11 mouse cellular contexts compared by ENCODE assay signal in the genomic region with DNA sequence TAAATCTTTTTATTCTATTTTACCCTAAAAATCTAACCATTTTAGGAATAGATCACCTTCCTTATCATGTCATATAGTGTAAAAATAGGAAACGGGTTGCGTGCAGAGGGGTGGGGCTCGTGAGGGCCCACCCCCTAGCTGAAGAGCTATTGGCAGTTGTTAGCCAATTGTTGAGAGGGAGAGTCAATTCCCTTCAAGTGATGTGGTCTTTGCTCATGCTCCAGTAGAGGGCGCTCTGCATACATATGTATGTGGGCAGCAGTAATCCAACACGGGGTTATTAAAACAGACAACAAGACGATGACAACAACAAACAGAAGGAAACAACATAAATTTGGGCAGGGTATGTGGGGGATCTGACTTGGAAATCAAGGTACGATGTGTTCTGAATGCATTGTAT. TPM values are rescaled to one million over a fixed set of nuclear protein-coding genes. Genes with fewer than 3 reads are reported as not detected.
A peak's percentile ranks its signal among the peaks of the same experiment; 100 is the strongest.
DNase-seq lines count a peak whose midpoint lies in the region; ATAC-seq and TF ChIP-seq lines count a peak whose summit lies in the region.
"Had no signal": no experiment of that assay in that cellular context is flagged by ENCODE, and none has a peak within 500 bp of the region (broad histone marks: within the 10 kb centered on the region; RNA-seq: fewer than 3 reads in every experiment).

No protein-coding gene starts in this region.

- no peak overlapping the region for H3K9ac ChIP-seq in forebrain, postnatal 0 days
- H3K9ac ChIP-seq in forebrain, embryonic 15.5 days (replicated peaks), result no peak overlapping the region
- H3K9ac ChIP-seq: heart, embryonic 15.5 days; midbrain, embryonic 12.5 days; stomach, embryonic 15.5 days had no signal

- no peak overlapping the region for H3K4me3 ChIP-seq in forebrain, postnatal 0 days (ENCODE audit: low read depth, low read length)
- H3K4me3 ChIP-seq in forebrain, embryonic 15.5 days, result no peak overlapping the region
- H3K4me3 ChIP-seq: heart, embryonic 15.5 days; midbrain, embryonic 12.5 days; stomach, embryonic 15.5 days had no signal

- no peak for DNase-seq in forebrain, postnatal 0 days
- DNase-seq in thymus, postnatal 0 days (ENCODE audit: low spot score), result peak; percentile 17
- DNase-seq in thymus, adult 18-20 months, result no peak
- DNase-seq in spleen, postnatal 14 days (ENCODE audit: low spot score in 2 of 2), result no peak
- no peak for DNase-seq in heart, adult 8-10 months (ENCODE audit: low spot score)
- DNase-seq in frontal cortex, postnatal 14 days (ENCODE audit: low spot score in 2 of 2), result no peak

- TF ChIP-seq CTCF in forebrain, postnatal 0 days (IDR thresholded peaks at IDR 0.05; ENCODE audit: low read depth), result 0 out of 2 replicates have a peak, but pooled peaks have one; percentile 6

- H3K4me1 ChIP-seq in forebrain, postnatal 0 days (ENCODE audit: insufficient read depth), result no peaks in the 10 kb centered on the region
- H3K4me1 ChIP-seq in forebrain, embryonic 15.5 days, result no peaks in the 10 kb centered on the region
- H3K4me1 ChIP-seq: heart, embryonic 15.5 days; midbrain, embryonic 12.5 days; stomach, embryonic 15.5 days had no signal

- no peak overlapping the region for H3K4me2 ChIP-seq in forebrain, postnatal 0 days (ENCODE audit: low read depth)
- H3K4me2 ChIP-seq in forebrain, embryonic 15.5 days (replicated peaks), result no peak overlapping the region
- H3K4me2 ChIP-seq: heart, embryonic 15.5 days; midbrain, embryonic 12.5 days; stomach, embryonic 15.5 days had no signal

- H3K9me3 ChIP-seq in forebrain, postnatal 0 days (ENCODE audit: low read length), result no peaks in the 10 kb centered on the region
- no peaks in the 10 kb centered on the region for H3K9me3 ChIP-seq in forebrain, embryonic 15.5 days
- H3K9me3 ChIP-seq: heart, embryonic 15.5 days; midbrain, embryonic 12.5 days; stomach, embryonic 15.5 days had no signal

- no peaks in the 10 kb centered on the region for H3K27me3 ChIP-seq in forebrain, postnatal 0 days (ENCODE audit: insufficient read depth, low read length)
- no peaks in the 10 kb centered on the region for H3K27me3 ChIP-seq in forebrain, embryonic 15.5 days
- H3K27me3 ChIP-seq: heart, embryonic 15.5 days; midbrain, embryonic 12.5 days; stomach, embryonic 15.5 days had no signal

- H3K36me3 ChIP-seq in forebrain, postnatal 0 days (ENCODE audit: insufficient read depth), result no peaks in the 10 kb centered on the region
- no peaks in the 10 kb centered on the region for H3K36me3 ChIP-seq in forebrain, embryonic 15.5 days
- H3K36me3 ChIP-seq: heart, embryonic 15.5 days; midbrain, embryonic 12.5 days; stomach, embryonic 15.5 days had no signal

- 78% methylated on average over 7 of the region's 7 CpGs for WGBS in forebrain, postnatal 0 days
- 78% methylated on average over 7 of the region's 7 CpGs for WGBS in forebrain, embryonic 15.5 days

- no peak overlapping the region for H3K27ac ChIP-seq in forebrain, postnatal 0 days (ENCODE audit: low read depth, low read length)
- H3K27ac ChIP-seq in forebrain, embryonic 15.5 days (replicated peaks), result no peak overlapping the region
- H3K27ac ChIP-seq: heart, embryonic 15.5 days; midbrain, embryonic 12.5 days; stomach, embryonic 15.5 days had no signal

- ATAC-seq in forebrain, postnatal 0 days, result no peak
- no peak for ATAC-seq in forebrain, embryonic 15.5 days (replicated peaks)
- peak; percentile 59 for ATAC-seq in granulocyte monocyte progenitor cell, adult 5-6 weeks (replicated peaks; ENCODE audit: poor library complexity, severe bottlenecking)

RNA-seq across cellular contexts. Expression of a gene that starts 42.3 kb away (rescaled TPM):
- not detected in 2 replicates for total RNA-seq in forebrain, postnatal 0 days (2014; rRNA removed)
- 0.24 TPM in 1 of 2 replicates, not detected in the other for polyA plus RNA-seq in forebrain, postnatal 0 days (2015; fragmentation: Nextera tagmentation; extraction: Ambion mirVana)
- not detected in 2 replicates for polyA plus RNA-seq in forebrain, embryonic 15.5 days (2015; fragmentation: Nextera tagmentation; extraction: Ambion mirVana)
- 0.27 and 0.71 TPM in 2 replicates for polyA plus RNA-seq in thymus, postnatal 0 days (2015; fragmentation: Nextera tagmentation; extraction: Ambion mirVana)
- not detected in 2 replicates for total RNA-seq in granulocyte monocyte progenitor cell, adult 5-6 weeks (2014; fragmentation: Nextera tagmentation)
- not detected in 2 replicates for total RNA-seq in granulocyte monocyte progenitor cell, adult 5-6 weeks (2017)
- total RNA-seq in heart, adult 8-10 months (2022), result not detected
- polyA plus RNA-seq: heart, embryonic 15.5 days; midbrain, embryonic 12.5 days had no signal
